Mouse (Mus musculus): Measurements from ENCODE around the gene Grk6. TPM values are rescaled to one million over a fixed set of nuclear protein-coding genes. Genes with fewer than 3 reads are reported as not detected.

The Grk6 gene
- polyA plus RNA-seq (2012; rRNA removed), result 228 and 238 TPM in 2 replicates

GRCm38 (mm10) chr13:55444937-55445315 lies at the start of gene Grk6:
Grk6 (plus strand) TSS chr13:55445072.
- Histone ChIP-seq H3K4me3 (ENCODE audit: control insufficient read depth, insufficient read depth, low read length) (peak within 1 kb of the TSS; percentile 64), H3K36me3 (ENCODE audit: control insufficient read depth, insufficient read depth, low read length) (peaks cover under 1% of the 10 kb centered on the region), H3K4me1 (replicated peaks; ENCODE audit: control insufficient read depth, insufficient read depth, low read length) (peaks cover 48% of the 10 kb centered on the region), H3K27ac (ENCODE audit: control insufficient read depth, insufficient read depth, low read length) (peak within 1 kb of the TSS; percentile 95), H3K27me3 (ENCODE audit: control insufficient read depth, insufficient read depth, low read length) (no peaks in the 10 kb centered on the region)
- TF ChIP-seq POLR2A (IDR thresholded peaks at IDR 0.05; ENCODE audit: control insufficient read depth, extremely low read depth, insufficient read depth, low read length, poor library complexity) (no peak; the same call in 1 of the 2 replicates), CTCF (IDR thresholded peaks at IDR 0.05; ENCODE audit: borderline replicate concordance, control insufficient read depth, extremely low read depth, insufficient read depth, low read length, poor library complexity) (no peak)
- peak; percentile 98 for DNase-seq
- WGBS, result under 1% methylated on average over 35 of the region's 35 CpGs

- DNase-seq, result no peak
- Histone ChIP-seq H3K36me3 (ENCODE audit: control insufficient read depth, insufficient read depth, low read length) (no peaks in the 10 kb centered on the region), H3K27ac (ENCODE audit: control insufficient read depth, insufficient read depth, low read length) (no peak within 1 kb of the TSS), H3K27me3 (ENCODE audit: control insufficient read depth, insufficient read depth, low read length) (no peaks in the 10 kb centered on the region; the same call in 1 of the 2 replicates), H3K4me1 (replicated peaks; ENCODE audit: control insufficient read depth, insufficient read depth, low read length) (no peaks in the 10 kb centered on the region), H3K4me3 (ENCODE audit: control insufficient read depth, insufficient read depth, low read length) (no peak within 1 kb of the TSS)
- WGBS, result 50% methylated on average over 1 of the region's 1 CpGs
- TF ChIP-seq CTCF (IDR thresholded peaks at IDR 0.05; ENCODE audit: borderline replicate concordance, control insufficient read depth, extremely low read depth, insufficient read depth, low read length, poor library complexity) (no peak), POLR2A (IDR thresholded peaks at IDR 0.05; ENCODE audit: control insufficient read depth, extremely low read depth, insufficient read depth, low read length, poor library complexity) (no peak)
Observed at GRCm38 (mm10) chr13:55398088-55398487, 46.8 kb upstream of the Grk6 start, which contains the start of gene Slc34a1. Slc34a1 (plus strand) TSS chr13:55398187.

- H3K27me3 ChIP-seq (ENCODE audit: control insufficient read depth, insufficient read depth, low read length), result no peaks in the 10 kb centered on the region; the same call in 1 of the 2 replicates
- H3K4me3 ChIP-seq (ENCODE audit: control insufficient read depth, insufficient read depth, low read length), result no peak overlapping the region
- H3K27ac ChIP-seq (ENCODE audit: control insufficient read depth, insufficient read depth, low read length), result no peak overlapping the region
- DNase-seq, result no peak
- no peak for TF ChIP-seq POLR2A (IDR thresholded peaks at IDR 0.05; ENCODE audit: control insufficient read depth, extremely low read depth, insufficient read depth, low read length, poor library complexity)
- TF ChIP-seq CTCF (IDR thresholded peaks at IDR 0.05; ENCODE audit: borderline replicate concordance, control insufficient read depth, extremely low read depth, insufficient read depth, low read length, poor library complexity), result no peak
- no peaks in the 10 kb centered on the region for H3K36me3 ChIP-seq (ENCODE audit: control insufficient read depth, insufficient read depth, low read length)
- 47% methylated on average over 5 of the region's 5 CpGs for WGBS
- no peaks in the 10 kb centered on the region for H3K4me1 ChIP-seq (replicated peaks; ENCODE audit: control insufficient read depth, insufficient read depth, low read length)
Observed at GRCm38 (mm10) chr13:55399300-55400038, 45.4 kb upstream of the Grk6 start.

GRCm38 (mm10) chr13:55400039-55400346 lies 44.9 kb upstream of the Grk6 start:
- no peak for DNase-seq

GRCm38 (mm10) chr13:55403266-55403665 lies 41.6 kb upstream of the Grk6 start:
- Histone ChIP-seq H3K4me3 (ENCODE audit: control insufficient read depth, insufficient read depth, low read length) (no peak overlapping the region), H3K27ac (ENCODE audit: control insufficient read depth, insufficient read depth, low read length) (no peak overlapping the region), H3K27me3 (ENCODE audit: control insufficient read depth, insufficient read depth, low read length) (no peaks in the 10 kb centered on the region), H3K36me3 (ENCODE audit: control insufficient read depth, insufficient read depth, low read length) (no peaks in the 10 kb centered on the region), H3K4me1 (replicated peaks; ENCODE audit: control insufficient read depth, insufficient read depth, low read length) (peaks cover 14% of the 10 kb centered on the region)
- TF ChIP-seq CTCF (IDR thresholded peaks at IDR 0.05; ENCODE audit: borderline replicate concordance, control insufficient read depth, extremely low read depth, insufficient read depth, low read length, poor library complexity) (no peak), POLR2A (IDR thresholded peaks at IDR 0.05; ENCODE audit: control insufficient read depth, extremely low read depth, insufficient read depth, low read length, poor library complexity) (no peak)
- 87% methylated on average over 7 of the region's 7 CpGs for WGBS
- DNase-seq, result no peak

More at GRCm38 (mm10) chr13:55400039-55400346, 44.9 kb upstream of the Grk6 start:
- no peak overlapping the region for H3K4me3 ChIP-seq (ENCODE audit: control insufficient read depth, insufficient read depth, low read length)
- H3K27ac ChIP-seq (ENCODE audit: control insufficient read depth, insufficient read depth, low read length), result no peak overlapping the region
- H3K4me1 ChIP-seq (replicated peaks; ENCODE audit: control insufficient read depth, insufficient read depth, low read length), result peaks cover 4% of the 10 kb centered on the region
- no peaks in the 10 kb centered on the region; the same call in 1 of the 2 replicates for H3K27me3 ChIP-seq (ENCODE audit: control insufficient read depth, insufficient read depth, low read length)
- 80% methylated on average over 1 of the region's 1 CpGs for WGBS
- TF ChIP-seq POLR2A (IDR thresholded peaks at IDR 0.05; ENCODE audit: control insufficient read depth, extremely low read depth, insufficient read depth, low read length, poor library complexity) (no peak), CTCF (IDR thresholded peaks at IDR 0.05; ENCODE audit: borderline replicate concordance, control insufficient read depth, extremely low read depth, insufficient read depth, low read length, poor library complexity) (no peak)
- H3K36me3 ChIP-seq (ENCODE audit: control insufficient read depth, insufficient read depth, low read length), result no peaks in the 10 kb centered on the region

- H3K27me3 ChIP-seq (ENCODE audit: control insufficient read depth, insufficient read depth, low read length), result no peaks in the 10 kb centered on the region
- 65% methylated on average over 15 of the region's 15 CpGs for WGBS
- no peak overlapping the region for H3K4me3 ChIP-seq (ENCODE audit: control insufficient read depth, insufficient read depth, low read length)
- H3K36me3 ChIP-seq (ENCODE audit: control insufficient read depth, insufficient read depth, low read length), result no peaks in the 10 kb centered on the region
- TF ChIP-seq CTCF (IDR thresholded peaks at IDR 0.05; ENCODE audit: borderline replicate concordance, control insufficient read depth, extremely low read depth, insufficient read depth, low read length, poor library complexity) (no peak), POLR2A (IDR thresholded peaks at IDR 0.05; ENCODE audit: control insufficient read depth, extremely low read depth, insufficient read depth, low read length, poor library complexity) (no peak)
- DNase-seq, result no peak
- H3K4me1 ChIP-seq (replicated peaks; ENCODE audit: control insufficient read depth, insufficient read depth, low read length), result peaks cover 14% of the 10 kb centered on the region
- H3K27ac ChIP-seq (ENCODE audit: control insufficient read depth, insufficient read depth, low read length), result no peak overlapping the region
Observed at GRCm38 (mm10) chr13:55403935-55404852, 40.7 kb upstream of the Grk6 start.
